Mouse (Mus musculus) liver, postnatal 0 days (tissue): ENCODE measurements at regions not wholly inside any gene's neighbourhood (a gene's known extent, or its start where the extent isn't known, plus 50 kb on each side); places are given as distances from the start of the nearest gene placed in this dataset.

ENCODE experiments used
- ATAC-seq: fragments of 200-750 bp; cut with Nextera tagmentation; 2 replicates; pipeline ENCODE4 v1.8.0; 2017; ENCODE audit warnings: mild to moderate bottlenecking, moderate library complexity
- DNase-seq: peaks from one replicate; pipeline ENCODE4 v3.0.0-alpha.2; 2016
- H3K27ac ChIP-seq: fragments of 300-500 bp; sonication (generic); 2 replicates; pipeline ENCODE4 v1.5.1; 2014; ENCODE audit warnings: antibody characterized with exemption, moderate library complexity, mild to moderate bottlenecking, low read depth
- H3K27me3 ChIP-seq: fragments of 300-500 bp; sonication (generic); 2 replicates; pipeline ENCODE4 v1.6.1; 2014; ENCODE audit warnings: low read length, control low read depth, mixed read lengths; ENCODE audit not compliant: insufficient read depth
- H3K36me3 ChIP-seq: fragments of 300-500 bp; sonication (generic); replicated peaks from 2 replicates; pipeline ENCODE4 v1.6.1; 2014; ENCODE audit warnings: mild to moderate bottlenecking, control low read depth, low read length, moderate library complexity, mixed read lengths; ENCODE audit not compliant: insufficient read depth
- H3K4me1 ChIP-seq: fragments of 300-500 bp; sonication (generic); 2 replicates; pipeline ENCODE4 v1.6.1; 2014; ENCODE audit warnings: antibody characterized with exemption, mild to moderate bottlenecking, control low read depth; ENCODE audit not compliant: insufficient read depth
- H3K4me2 ChIP-seq: fragments of 300-500 bp; sonication (generic); 2 replicates; pipeline ENCODE4 v1.6.1; 2014; ENCODE audit warnings: low read depth, mild to moderate bottlenecking, low read length, moderate library complexity, mixed read lengths
- H3K4me3 ChIP-seq: fragments of 300-500 bp; sonication (generic); 2 replicates; pipeline ENCODE4 v1.5.1; 2014; ENCODE audit warnings: low read depth, low read length
- H3K9ac ChIP-seq: fragments of 300-500 bp; sonication (generic); replicated peaks from 2 replicates; pipeline ENCODE4 v1.6.1; 2014; ENCODE audit warnings: mild to moderate bottlenecking, moderate library complexity
- H3K9me3 ChIP-seq: fragments of 300-500 bp; sonication (generic); 2 replicates; pipeline ENCODE4 v1.6.1; 2016; ENCODE audit warnings: mild to moderate bottlenecking, control low read depth, low read length, mixed read lengths
- CTCF ChIP-seq: sonication (generic); IDR thresholded peaks from 2 replicates; pipeline ENCODE4 v1.5.1; 2016; ENCODE audit warnings: antibody characterized with exemption, low read depth
- EP300 ChIP-seq: IDR thresholded peaks from 2 replicates; pipeline ENCODE4 v1.6.1; 2016; ENCODE audit warnings: antibody characterized with exemption, low read depth, mild to moderate bottlenecking
- WGBS: fragments of 180-500 bp; shearing (Covaris S2); extraction: QIAGEN DNeasy Blood & Tissue Kit; methylation state at CpG from one replicate; pipeline ENCODE4 v1.1.7; 2014; ENCODE audit not compliant: insufficient replicate concordance; 5-methylcytosine and 5-hydroxymethylcytosine counted together

DNA sequence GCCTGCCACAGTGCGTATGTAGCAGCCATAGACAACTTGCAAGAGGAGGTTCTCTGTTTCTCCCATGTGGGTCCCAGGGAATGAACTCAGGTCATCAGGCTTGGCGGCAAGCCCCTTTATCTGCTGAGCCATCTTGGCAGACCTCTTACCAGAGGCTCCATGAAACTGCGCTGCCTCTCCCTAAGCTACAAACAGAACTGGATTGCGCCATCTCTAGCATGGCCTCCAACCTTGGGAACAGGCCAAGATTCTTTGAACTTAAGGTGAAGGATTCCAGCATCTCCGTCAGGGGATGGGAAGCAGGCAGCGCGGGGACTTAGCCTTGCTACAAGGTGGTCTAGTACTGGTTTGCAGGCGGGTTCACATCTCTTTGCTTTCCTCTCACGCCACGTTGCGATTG, 201.8 kb upstream of the Kazn start:
- Histone ChIP-seq H3K9me3 (no peaks in the 10 kb centered on the region), H3K4me1 (no peaks in the 10 kb centered on the region), H3K27ac (no peak overlapping the region), H3K36me3 (no peaks in the 10 kb centered on the region), H3K27me3 (no peaks in the 10 kb centered on the region), H3K9ac (no peak overlapping the region), H3K4me3 (no peak overlapping the region), H3K4me2 (no peak overlapping the region)
- DNase-seq: no peak
- TF ChIP-seq EP300: no peak
- no peak for TF ChIP-seq CTCF
- WGBS: 83% methylated on average over 11 of the region's 11 CpGs
- ATAC-seq: no peak

DNA sequence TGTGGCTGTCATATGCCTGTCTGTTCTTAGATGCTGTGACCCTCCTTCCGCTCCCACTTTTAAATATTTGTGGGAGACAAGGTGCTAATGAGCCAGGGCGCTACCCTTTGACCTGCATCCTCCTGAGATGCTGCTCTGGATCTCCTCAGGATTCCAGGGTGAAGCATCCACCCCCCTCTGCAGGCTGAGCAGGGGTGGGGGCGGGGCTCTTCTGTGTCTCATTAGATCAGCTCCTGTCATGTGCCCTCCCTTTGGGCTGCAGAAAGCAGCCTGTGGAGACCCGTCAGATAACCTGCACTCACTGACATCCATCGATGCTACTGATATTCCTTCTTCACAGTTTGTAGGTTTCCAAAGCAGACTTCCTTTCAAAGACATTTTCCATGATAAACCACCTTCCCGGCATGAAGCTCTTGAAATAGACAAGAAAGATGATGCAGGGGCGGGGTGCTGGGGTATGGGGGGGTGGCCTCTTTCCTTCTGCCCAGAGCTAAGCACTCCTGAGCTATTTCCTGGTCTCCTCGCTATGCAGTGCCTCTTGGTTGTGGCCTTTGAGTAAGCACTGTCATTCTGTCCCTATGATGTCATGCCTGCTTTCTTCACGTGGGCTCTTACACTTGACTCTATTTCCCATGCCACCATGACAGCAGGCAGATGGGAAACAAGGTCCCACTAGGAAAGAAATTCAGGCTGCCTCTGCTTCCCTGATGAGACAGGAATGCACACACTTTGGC, 200.4 kb upstream of the Kazn start:
- H3K27me3 ChIP-seq: no peaks in the 10 kb centered on the region
- H3K4me2 ChIP-seq: no peak overlapping the region
- DNase-seq (no peak), ATAC-seq (no peak)
- no peaks in the 10 kb centered on the region for H3K4me1 ChIP-seq
- 51% methylated on average over 9 of the region's 9 CpGs for WGBS
- no peak overlapping the region for H3K27ac ChIP-seq
- no peak overlapping the region for H3K4me3 ChIP-seq
- H3K36me3 ChIP-seq: no peaks in the 10 kb centered on the region
- H3K9me3 ChIP-seq: no peaks in the 10 kb centered on the region
- no peak for TF ChIP-seq EP300
- no peak for TF ChIP-seq CTCF
- H3K9ac ChIP-seq: no peak overlapping the region

- DNase-seq (no peak), ATAC-seq (no peak)
- Histone ChIP-seq H3K27ac (no peak overlapping the region), H3K4me2 (no peak overlapping the region), H3K27me3 (no peaks in the 10 kb centered on the region), H3K4me1 (no peaks in the 10 kb centered on the region), H3K36me3 (no peaks in the 10 kb centered on the region), H3K9me3 (no peaks in the 10 kb centered on the region), H3K9ac (no peak overlapping the region), H3K4me3 (no peak overlapping the region)
- TF ChIP-seq CTCF (no peak), EP300 (no peak)
- 61% methylated on average over 3 of the region's 3 CpGs for WGBS
Measured at GRCm38 (mm10) chr4:142424596-142424995, 185.4 kb upstream of the Kazn start.

GRCm38 (mm10) chr4:142420427-142420826, 181.2 kb upstream of the Kazn start:
- Histone ChIP-seq H3K4me3 (no peak overlapping the region), H3K27ac (no peak overlapping the region), H3K27me3 (no peaks in the 10 kb centered on the region), H3K36me3 (no peaks in the 10 kb centered on the region), H3K9ac (no peak overlapping the region), H3K9me3 (no peaks in the 10 kb centered on the region), H3K4me2 (no peak overlapping the region), H3K4me1 (no peaks in the 10 kb centered on the region)
- DNase-seq (no peak), ATAC-seq (no peak)
- WGBS: 83% methylated on average over 7 of the region's 7 CpGs
- TF ChIP-seq EP300 (no peak), CTCF (no peak)

- TF ChIP-seq EP300: no peak
- TF ChIP-seq CTCF: no peak
- no peaks in the 10 kb centered on the region for H3K36me3 ChIP-seq
- no peak overlapping the region for H3K4me2 ChIP-seq
- H3K9ac ChIP-seq: no peak overlapping the region
- no peaks in the 10 kb centered on the region for H3K27me3 ChIP-seq
- ATAC-seq: no peak
- H3K4me1 ChIP-seq: no peaks in the 10 kb centered on the region
- no peak overlapping the region for H3K27ac ChIP-seq
- WGBS: 59% methylated on average over 5 of the region's 5 CpGs
- H3K9me3 ChIP-seq: no peaks in the 10 kb centered on the region
- H3K4me3 ChIP-seq: no peak overlapping the region
- DNase-seq: no peak
Measured at GRCm38 (mm10) chr4:142414874-142415273, 175.7 kb upstream of the Kazn start.

- H3K4me1 ChIP-seq: no peaks in the 10 kb centered on the region
- no peak overlapping the region for H3K27ac ChIP-seq
- ATAC-seq: no peak
- WGBS: 86% methylated on average over 5 of the region's 5 CpGs
- H3K9me3 ChIP-seq: no peaks in the 10 kb centered on the region
- no peak for DNase-seq
- no peaks in the 10 kb centered on the region for H3K27me3 ChIP-seq
- H3K4me2 ChIP-seq: no peak overlapping the region
- TF ChIP-seq CTCF: no peak
- no peak for TF ChIP-seq EP300
- H3K4me3 ChIP-seq: no peak overlapping the region
- no peaks in the 10 kb centered on the region for H3K36me3 ChIP-seq
- no peak overlapping the region for H3K9ac ChIP-seq
Measured at GRCm38 (mm10) chr4:142411792-142412191, 172.6 kb upstream of the Kazn start.
